Mouse (Mus musculus) bone marrow, adult 2 months (tissue): ENCODE data around the gene Oscp1.

Experiments
- CTCF ChIP-seq: fragments of 200-500 bp; IDR thresholded peaks from 2 replicates; pipeline ENCODE4 v1.5.1; 2011; ENCODE audit warnings: low read length, control low read depth; ENCODE audit not compliant: control insufficient read depth, insufficient read depth
- POLR2A ChIP-seq: fragments of 200-500 bp; IDR thresholded peaks from 2 replicates; pipeline ENCODE4 v1.6.1; 2011; ENCODE audit warnings: low read depth, mild to moderate bottlenecking, control low read depth, low read length, borderline replicate concordance; ENCODE audit not compliant: control insufficient read depth

DNA sequence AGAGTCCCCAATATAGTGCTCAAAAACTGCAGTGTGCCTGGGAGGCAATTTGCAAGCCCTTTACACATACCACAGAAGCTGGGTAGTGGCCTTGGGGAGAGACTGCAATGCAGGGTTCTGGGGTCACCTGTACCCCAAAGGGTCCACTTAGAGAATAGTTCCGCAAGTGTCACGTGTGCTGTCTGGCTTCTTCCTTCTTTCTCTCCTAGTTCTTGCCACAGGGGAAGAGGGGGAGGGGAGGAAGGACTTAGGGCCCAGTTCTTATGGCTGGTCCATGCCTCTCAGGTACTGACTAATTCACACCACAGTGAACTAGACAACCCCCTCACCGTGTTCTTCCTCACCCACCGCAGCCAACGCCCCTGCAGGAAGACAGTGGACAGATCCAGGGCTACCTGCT lies 23.0 kb upstream of the Oscp1 start:
- no peak for TF ChIP-seq CTCF
- TF ChIP-seq POLR2A: no peak
